Mouse (Mus musculus): ENCODE data around the gene Eprs. TPM values are rescaled to one million over a fixed set of nuclear protein-coding genes. Genes with fewer than 3 reads are reported as not detected.

The Eprs gene
- polyA plus RNA-seq, 1 experiment: 15.3 TPM

DNA sequence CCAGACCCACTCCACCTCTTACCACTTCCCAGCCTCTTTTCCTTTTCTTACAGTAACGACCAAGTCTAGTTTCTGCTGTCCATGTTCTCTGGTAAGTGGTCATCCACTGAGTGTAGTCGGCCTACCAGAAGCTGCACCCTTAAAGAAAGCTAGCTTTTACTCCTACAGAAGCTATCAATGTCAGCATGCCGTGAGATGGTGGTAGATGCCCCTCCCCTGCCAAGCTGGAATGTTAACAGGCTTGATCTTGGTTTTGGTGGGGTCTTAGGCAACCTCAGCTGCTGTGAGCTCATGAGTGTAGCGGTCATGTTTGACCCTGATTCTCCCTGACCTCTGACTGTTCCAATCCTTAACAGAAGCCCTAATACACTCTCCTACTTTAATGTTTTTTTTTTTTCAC lies 4.6 kb upstream of the Eprs start:
- H3K27me3 ChIP-seq (ENCODE audit: control insufficient read depth, insufficient read depth, low read length): no peaks in the 10 kb centered on the region
- H3K27ac ChIP-seq (ENCODE audit: control insufficient read depth, insufficient read depth, low read depth, low read length): no peak overlapping the region
- TF ChIP-seq CTCF (IDR thresholded peaks at IDR 0.05; ENCODE audit: control insufficient read depth, insufficient read depth, insufficient replicate concordance, low read depth, low read length): no peak
- TF ChIP-seq POLR2A (IDR thresholded peaks at IDR 0.05; ENCODE audit: control insufficient read depth, low read depth, low read length): no peak
- no peak overlapping the region for H3K4me3 ChIP-seq (ENCODE audit: control insufficient read depth, low read depth, low read length)
- peaks cover under 1% of the 10 kb centered on the region; the same call in 1 of the 2 replicates for H3K36me3 ChIP-seq (ENCODE audit: control insufficient read depth, insufficient read depth, low read length)
- H3K4me1 ChIP-seq (ENCODE audit: control insufficient read depth, insufficient read depth, low read length): no peaks in the 10 kb centered on the region

- no peaks in the 10 kb centered on the region for H3K27me3 ChIP-seq (ENCODE audit: control insufficient read depth, insufficient read depth, low read length)
- TF ChIP-seq CTCF (IDR thresholded peaks at IDR 0.05; ENCODE audit: control insufficient read depth, insufficient read depth, insufficient replicate concordance, low read depth, low read length) (no peak), POLR2A (IDR thresholded peaks at IDR 0.05; ENCODE audit: control insufficient read depth, low read depth, low read length) (no peak)
Observed at GRCm38 (mm10) chr1:185363526-185364182, 810 bp downstream of the Eprs start.

DNA sequence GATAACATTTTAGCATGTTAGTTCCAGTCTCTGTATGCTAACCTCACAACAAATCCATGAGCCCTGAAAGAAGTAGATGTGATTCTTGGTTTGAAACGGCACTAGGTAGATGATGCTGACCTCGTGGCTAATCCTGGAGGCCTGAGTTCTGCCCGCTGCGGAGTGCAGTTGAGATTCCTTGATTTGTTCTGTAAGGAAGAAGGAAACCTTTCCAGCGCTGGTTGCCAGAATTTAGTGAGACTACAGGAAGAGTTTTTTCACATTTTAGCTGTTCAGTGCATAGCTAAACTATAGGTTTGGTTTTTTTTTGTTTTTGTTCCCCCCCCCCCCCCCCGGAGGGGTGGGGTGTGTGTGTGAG lies 1.3 kb downstream of the Eprs start:
- Histone ChIP-seq H3K36me3 (ENCODE audit: control insufficient read depth, insufficient read depth, low read length) (no peaks in the 10 kb centered on the region), H3K4me3 (ENCODE audit: control insufficient read depth, low read depth, low read length) (no peak overlapping the region), H3K27me3 (ENCODE audit: control insufficient read depth, insufficient read depth, low read length) (no peaks in the 10 kb centered on the region), H3K4me1 (ENCODE audit: control insufficient read depth, insufficient read depth, low read length) (peaks cover 4% of the 10 kb centered on the region), H3K27ac (ENCODE audit: control insufficient read depth, insufficient read depth, low read depth, low read length) (no peak overlapping the region)
- TF ChIP-seq CTCF (IDR thresholded peaks at IDR 0.05; ENCODE audit: control insufficient read depth, insufficient read depth, insufficient replicate concordance, low read depth, low read length) (no peak), POLR2A (IDR thresholded peaks at IDR 0.05; ENCODE audit: control insufficient read depth, low read depth, low read length) (no peak)

More at GRCm38 (mm10) chr1:185363526-185364182, 810 bp downstream of the Eprs start:
- H3K36me3 ChIP-seq (ENCODE audit: control insufficient read depth, insufficient read depth, low read length): no peaks in the 10 kb centered on the region
- peaks cover 4% of the 10 kb centered on the region for H3K4me1 ChIP-seq (ENCODE audit: control insufficient read depth, insufficient read depth, low read length)
- peak overlapping the region; percentile 98 for H3K4me3 ChIP-seq (ENCODE audit: control insufficient read depth, low read depth, low read length)
- H3K27ac ChIP-seq (ENCODE audit: control insufficient read depth, insufficient read depth, low read depth, low read length): peak overlapping the region; percentile 89

DNA sequence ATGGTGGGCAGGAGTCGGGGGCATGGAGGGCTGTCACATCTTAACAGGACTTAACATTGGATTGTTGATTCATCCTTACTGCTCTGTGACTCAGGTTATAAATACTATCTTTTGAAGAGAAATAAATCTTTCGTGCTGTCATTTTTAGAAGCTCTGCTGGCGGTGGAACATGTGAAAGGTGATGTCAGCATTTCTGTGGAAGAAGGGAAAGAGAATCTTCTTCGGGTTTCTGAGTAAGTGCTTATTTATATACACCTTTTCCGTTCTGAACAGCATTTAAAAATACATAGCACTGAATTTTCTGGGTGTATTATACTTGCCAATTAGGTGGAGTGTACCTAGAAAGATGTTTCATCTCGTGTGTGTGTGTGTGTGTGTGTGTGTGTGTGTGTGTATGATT lies 4.5 kb downstream of the Eprs start:
- Histone ChIP-seq H3K4me3 (ENCODE audit: control insufficient read depth, low read depth, low read length) (no peak overlapping the region), H3K27ac (ENCODE audit: control insufficient read depth, insufficient read depth, low read depth, low read length) (no peak overlapping the region), H3K27me3 (ENCODE audit: control insufficient read depth, insufficient read depth, low read length) (no peaks in the 10 kb centered on the region), H3K4me1 (ENCODE audit: control insufficient read depth, insufficient read depth, low read length) (peaks cover 4% of the 10 kb centered on the region), H3K36me3 (ENCODE audit: control insufficient read depth, insufficient read depth, low read length) (no peaks in the 10 kb centered on the region; the same call in 1 of the 2 replicates)
- no peak for TF ChIP-seq CTCF (IDR thresholded peaks at IDR 0.05; ENCODE audit: control insufficient read depth, insufficient read depth, insufficient replicate concordance, low read depth, low read length)
- no peak for TF ChIP-seq POLR2A (IDR thresholded peaks at IDR 0.05; ENCODE audit: control insufficient read depth, low read depth, low read length)

DNA sequence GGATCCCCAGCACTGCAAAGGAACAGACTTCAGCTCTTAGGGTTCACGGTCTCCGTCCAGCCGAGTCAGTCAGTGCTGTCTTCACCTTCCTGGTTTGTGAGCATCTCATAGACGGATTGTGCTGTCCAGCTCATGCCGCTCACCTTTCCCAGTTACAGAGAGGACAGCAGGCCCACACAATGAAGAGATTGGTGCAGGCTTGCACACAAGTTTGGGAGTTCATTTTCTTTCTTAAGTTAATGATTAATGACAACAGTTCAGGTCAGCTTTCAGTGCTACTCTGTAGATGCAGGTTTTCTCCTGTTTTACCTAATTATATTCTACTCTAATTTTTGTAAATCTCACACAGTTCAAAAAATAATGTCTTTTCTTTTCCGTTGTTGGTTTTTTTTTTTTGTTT lies 7.1 kb downstream of the Eprs start:
- H3K4me3 ChIP-seq (ENCODE audit: control insufficient read depth, low read depth, low read length): no peak overlapping the region
- no peak for TF ChIP-seq POLR2A (IDR thresholded peaks at IDR 0.05; ENCODE audit: control insufficient read depth, low read depth, low read length)
- no peak overlapping the region for H3K27ac ChIP-seq (ENCODE audit: control insufficient read depth, insufficient read depth, low read depth, low read length)
- no peaks in the 10 kb centered on the region for H3K4me1 ChIP-seq (ENCODE audit: control insufficient read depth, insufficient read depth, low read length)
- H3K36me3 ChIP-seq (ENCODE audit: control insufficient read depth, insufficient read depth, low read length): no peaks in the 10 kb centered on the region; the same call in 1 of the 2 replicates
- no peaks in the 10 kb centered on the region for H3K27me3 ChIP-seq (ENCODE audit: control insufficient read depth, insufficient read depth, low read length)

DNA sequence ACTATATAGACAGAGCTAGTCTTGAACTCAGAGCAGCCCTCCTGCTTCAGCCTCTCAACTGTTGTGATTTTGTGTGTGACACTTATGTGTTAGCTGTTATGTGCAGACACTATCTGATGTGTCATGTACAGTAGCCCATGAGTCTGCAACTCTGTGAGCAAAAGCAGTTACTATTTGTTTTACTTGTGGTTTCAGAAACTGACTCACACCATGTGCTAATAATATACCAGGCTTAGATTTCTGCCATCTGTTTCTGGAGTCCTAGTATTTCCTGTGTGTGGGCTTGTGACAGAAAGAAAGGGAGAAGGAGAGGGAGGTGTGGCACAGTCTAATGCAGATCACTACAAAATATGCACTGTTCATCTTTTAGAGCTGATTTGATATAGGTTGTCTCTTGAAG lies 13.5 kb downstream of the Eprs start:
- Histone ChIP-seq H3K27me3 (ENCODE audit: control insufficient read depth, insufficient read depth, low read length) (no peaks in the 10 kb centered on the region), H3K4me3 (ENCODE audit: control insufficient read depth, low read depth, low read length) (no peak overlapping the region), H3K4me1 (ENCODE audit: control insufficient read depth, insufficient read depth, low read length) (no peaks in the 10 kb centered on the region), H3K36me3 (ENCODE audit: control insufficient read depth, insufficient read depth, low read length) (peaks cover 2% of the 10 kb centered on the region), H3K27ac (ENCODE audit: control insufficient read depth, insufficient read depth, low read depth, low read length) (no peak overlapping the region)
- TF ChIP-seq POLR2A (IDR thresholded peaks at IDR 0.05; ENCODE audit: control insufficient read depth, low read depth, low read length) (no peak), CTCF (IDR thresholded peaks at IDR 0.05; ENCODE audit: control insufficient read depth, insufficient read depth, insufficient replicate concordance, low read depth, low read length) (no peak)

- Histone ChIP-seq H3K4me1 (ENCODE audit: control insufficient read depth, insufficient read depth, low read length) (no peaks in the 10 kb centered on the region), H3K4me3 (ENCODE audit: control insufficient read depth, low read depth, low read length) (no peak overlapping the region), H3K27me3 (ENCODE audit: control insufficient read depth, insufficient read depth, low read length) (no peaks in the 10 kb centered on the region), H3K36me3 (ENCODE audit: control insufficient read depth, insufficient read depth, low read length) (peaks cover 2% of the 10 kb centered on the region), H3K27ac (ENCODE audit: control insufficient read depth, insufficient read depth, low read depth, low read length) (no peak overlapping the region)
- TF ChIP-seq POLR2A (IDR thresholded peaks at IDR 0.05; ENCODE audit: control insufficient read depth, low read depth, low read length) (no peak), CTCF (IDR thresholded peaks at IDR 0.05; ENCODE audit: control insufficient read depth, insufficient read depth, insufficient replicate concordance, low read depth, low read length) (no peak)
Observed at GRCm38 (mm10) chr1:185377429-185377828, 14.6 kb downstream of the Eprs start.

Measured in testis, adult 2 months (tissue).